Mouse (Mus musculus) midbrain, embryonic 12.5 days (tissue): ENCODE measurements around the gene Mphosph9. TPM values are rescaled to one million over a fixed set of nuclear protein-coding genes. Genes with fewer than 3 reads are reported as not detected.
"Not testable (repeated sequence)": the region's sequence is repeated elsewhere in the genome, so short reads cannot be mapped to it uniquely, and the experiment has no call there.

ENCODE experiments used
- ATAC-seq: fragments of 200-750 bp; cut with Nextera tagmentation; 2 replicates; pipeline ENCODE4 v1.8.0; 2017; ENCODE audit warnings: low read depth, moderate TSS enrichment, moderate library complexity; ENCODE audit not compliant: low FRiP score
- H3K27ac ChIP-seq: fragments of 300-500 bp; sonication (generic); replicated peaks from 2 replicates; pipeline ENCODE4 v1.5.1; 2016; ENCODE audit warnings: mild to moderate bottlenecking
- H3K27me3 ChIP-seq: fragments of 300-500 bp; sonication (generic); 2 replicates; pipeline ENCODE4 v1.6.1; 2016; ENCODE audit warnings: mild to moderate bottlenecking
- H3K36me3 ChIP-seq: fragments of 300-500 bp; sonication (generic); 2 replicates; pipeline ENCODE4 v1.6.1; 2016
- H3K4me1 ChIP-seq: fragments of 300-500 bp; sonication (generic); 2 replicates; pipeline ENCODE4 v1.6.1; 2016
- H3K4me2 ChIP-seq: fragments of 300-500 bp; sonication (generic); replicated peaks from 2 replicates; pipeline ENCODE4 v1.6.1; 2016; ENCODE audit warnings: mild to moderate bottlenecking, moderate library complexity
- H3K4me3 ChIP-seq: fragments of 300-500 bp; sonication (generic); 2 replicates; pipeline ENCODE4 v1.5.1; 2016; ENCODE audit warnings: mild to moderate bottlenecking
- H3K9ac ChIP-seq: fragments of 300-500 bp; sonication (generic); replicated peaks from 2 replicates; pipeline ENCODE4 v1.6.1; 2016; ENCODE audit warnings: mild to moderate bottlenecking, moderate library complexity
- H3K9me3 ChIP-seq: fragments of 300-500 bp; sonication (generic); 2 replicates; pipeline ENCODE4 v1.6.1; 2016; ENCODE audit warnings: mild to moderate bottlenecking
- WGBS: fragments of 180-500 bp; shearing (Covaris S2); methylation state at CpG from one replicate; pipeline ENCODE4 v1.1.7; 2016; 5-methylcytosine and 5-hydroxymethylcytosine counted together
- polyA plus RNA-seq: library from polyadenylated mRNA; unstranded; fragments of >200 nt; fragmentation: Nextera tagmentation; extraction: Ambion mirVana; gene quantifications from 2 replicates; pipeline ENCODE4 v1.2.1, GENCODE M21; 2016

Gene Mphosph9
- polyA plus RNA-seq, 1 experiment from 2014 or later, result 19.6 TPM

DNA sequence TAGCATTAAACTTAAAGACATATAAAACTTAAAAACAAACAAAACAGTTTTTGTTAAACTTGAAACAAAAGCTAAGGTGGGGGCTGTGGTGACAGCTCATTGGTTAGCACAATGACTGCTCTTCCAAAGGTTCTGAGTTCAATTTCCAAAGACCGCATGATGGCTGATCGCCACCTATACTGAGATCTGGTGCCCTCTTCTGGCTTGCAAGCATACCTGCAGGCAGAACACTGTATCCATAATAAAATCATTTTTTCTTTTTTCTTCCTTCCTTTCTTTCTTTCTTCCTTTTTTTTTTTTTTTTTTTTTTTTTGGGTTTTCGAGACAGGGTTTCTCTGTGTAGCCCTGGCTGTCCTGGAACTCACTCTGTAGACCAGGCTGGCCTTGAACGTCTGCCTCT, 28.5 kb downstream of the Mphosph9 start:
- not testable (repeated sequence) for H3K4me2 ChIP-seq, ATAC-seq, H3K27ac ChIP-seq, H3K9ac ChIP-seq, H3K27me3 ChIP-seq, H3K4me1 ChIP-seq, H3K4me3 ChIP-seq, H3K9me3 ChIP-seq
- peaks cover 70% of the 10 kb centered on the region for H3K36me3 ChIP-seq
- 72% methylated on average over 3 of the region's 4 CpGs for WGBS

DNA sequence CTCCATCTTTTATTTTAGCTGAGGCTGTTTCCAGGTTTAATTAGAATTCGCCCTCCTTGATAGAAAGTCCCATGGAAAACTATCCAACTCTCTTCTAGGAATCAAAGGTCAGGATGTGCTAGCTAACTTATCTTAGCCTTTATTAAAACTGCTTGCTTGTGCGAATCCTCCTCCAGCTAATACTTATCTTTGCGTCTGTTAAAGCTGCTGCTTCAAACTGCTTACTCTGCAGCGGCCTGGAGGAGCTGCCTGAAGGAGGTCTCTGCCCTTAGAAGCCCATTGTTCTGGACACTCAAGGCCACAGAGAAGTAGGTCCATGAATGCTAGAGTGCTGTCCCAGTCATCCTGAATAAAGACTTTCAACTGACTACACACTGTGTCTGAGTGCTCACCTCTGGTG, 31.3 kb downstream of the Mphosph9 start:
- H3K9ac ChIP-seq, result no peak overlapping the region
- H3K4me3 ChIP-seq, result no peak overlapping the region
- H3K9me3 ChIP-seq, result no peaks in the 10 kb centered on the region
- H3K27me3 ChIP-seq, result no peaks in the 10 kb centered on the region
- H3K27ac ChIP-seq, result no peak overlapping the region
- no peak for ATAC-seq
- H3K4me2 ChIP-seq, result no peak overlapping the region
- H3K4me1 ChIP-seq, result no peaks in the 10 kb centered on the region
- 94% methylated on average over 4 of the region's 4 CpGs for WGBS
- peaks cover 79% of the 10 kb centered on the region for H3K36me3 ChIP-seq

DNA sequence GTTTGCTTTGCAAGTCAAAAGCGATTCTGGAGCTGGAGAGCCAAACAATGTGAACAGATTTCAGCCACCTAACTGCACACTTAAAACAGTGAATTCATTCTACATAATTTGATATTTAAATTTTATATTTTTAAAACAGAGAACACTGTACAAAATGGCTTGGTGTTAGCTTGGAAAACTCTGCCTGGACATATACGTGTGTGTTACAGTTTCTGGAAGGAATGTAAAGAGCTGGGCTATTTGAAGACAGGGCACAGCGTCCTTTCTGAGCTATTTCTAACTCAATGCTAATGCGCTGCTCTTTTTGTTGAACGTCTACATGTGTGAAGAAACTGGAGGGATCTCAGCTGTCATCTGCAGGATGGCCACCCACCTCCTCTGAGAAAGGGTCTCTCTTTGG, 33.8 kb downstream of the Mphosph9 start:
- H3K27ac ChIP-seq, result no peak overlapping the region
- ATAC-seq, result no peak
- no peaks in the 10 kb centered on the region for H3K9me3 ChIP-seq
- H3K9ac ChIP-seq, result no peak overlapping the region
- H3K4me2 ChIP-seq, result no peak overlapping the region
- no peaks in the 10 kb centered on the region for H3K27me3 ChIP-seq
- H3K4me1 ChIP-seq, result no peaks in the 10 kb centered on the region
- 91% methylated on average over 5 of the region's 5 CpGs for WGBS
- peaks cover 91% of the 10 kb centered on the region for H3K36me3 ChIP-seq
- H3K4me3 ChIP-seq, result no peak overlapping the region

DNA sequence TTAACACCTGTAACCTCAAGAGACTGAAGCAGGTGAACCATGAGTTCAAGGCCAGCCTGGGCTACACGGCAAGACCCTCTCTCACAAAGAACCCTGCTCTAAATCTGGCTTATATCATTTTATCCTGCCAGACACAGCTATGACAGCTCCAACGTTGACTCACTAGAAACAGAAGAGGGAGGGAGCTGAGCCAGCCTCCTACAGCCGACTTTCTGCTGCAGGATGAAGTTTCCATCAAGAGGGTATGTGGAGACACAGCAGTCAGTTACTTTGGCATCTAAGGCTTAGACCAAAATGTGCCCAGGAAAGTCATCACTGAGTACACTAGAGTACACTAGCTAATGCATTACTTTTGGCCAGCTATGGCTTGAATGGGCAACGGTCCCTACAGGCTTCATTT, 37.6 kb downstream of the Mphosph9 start:
- no peaks in the 10 kb centered on the region for H3K4me1 ChIP-seq
- peaks cover 93% of the 10 kb centered on the region for H3K36me3 ChIP-seq
- H3K27me3 ChIP-seq, result no peaks in the 10 kb centered on the region
- no peak for ATAC-seq
- H3K9ac ChIP-seq, result no peak overlapping the region
- no peak overlapping the region for H3K4me3 ChIP-seq
- no peaks in the 10 kb centered on the region for H3K9me3 ChIP-seq
- H3K4me2 ChIP-seq, result no peak overlapping the region
- no peak overlapping the region for H3K27ac ChIP-seq
- 91% methylated on average over 4 of the region's 4 CpGs for WGBS

DNA sequence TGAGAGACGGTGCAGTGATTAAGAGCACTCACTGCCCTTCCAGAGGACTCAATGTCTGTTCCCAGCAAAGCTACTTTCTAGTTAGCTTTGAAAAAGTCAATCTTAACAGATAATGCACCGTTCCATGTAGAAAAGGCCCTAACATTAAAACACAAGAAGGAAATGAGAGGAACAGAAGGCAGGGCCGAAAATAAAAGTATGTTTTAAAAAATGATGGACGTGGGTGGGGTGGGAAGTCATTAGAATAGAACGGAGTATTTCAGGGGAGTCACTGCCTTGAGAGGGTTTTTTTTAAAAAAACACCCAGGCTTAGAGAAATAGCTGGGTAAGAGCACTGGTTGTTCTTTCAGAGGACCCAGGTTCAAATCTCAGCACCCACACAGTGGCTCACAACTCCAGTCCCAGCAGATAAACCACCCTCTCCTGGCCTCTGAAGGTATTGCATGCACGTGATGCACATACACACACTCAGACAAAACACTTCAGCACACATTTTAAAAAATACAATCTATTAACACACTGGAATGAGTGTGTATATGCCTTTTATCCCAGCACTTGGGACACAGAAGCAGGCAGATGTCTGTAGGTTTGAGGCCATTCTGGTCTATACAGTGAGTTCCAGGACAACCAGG, 40.0 kb downstream of the Mphosph9 start:
- peaks cover 83% of the 10 kb centered on the region for H3K36me3 ChIP-seq
- 97% methylated on average over 6 of the region's 6 CpGs for WGBS
- H3K4me2 ChIP-seq, result no peak overlapping the region
- no peak for ATAC-seq
- H3K27me3 ChIP-seq, result no peaks in the 10 kb centered on the region
- no peak overlapping the region for H3K4me3 ChIP-seq
- no peaks in the 10 kb centered on the region for H3K9me3 ChIP-seq
- no peak overlapping the region for H3K9ac ChIP-seq
- no peak overlapping the region for H3K27ac ChIP-seq
- no peaks in the 10 kb centered on the region for H3K4me1 ChIP-seq

DNA sequence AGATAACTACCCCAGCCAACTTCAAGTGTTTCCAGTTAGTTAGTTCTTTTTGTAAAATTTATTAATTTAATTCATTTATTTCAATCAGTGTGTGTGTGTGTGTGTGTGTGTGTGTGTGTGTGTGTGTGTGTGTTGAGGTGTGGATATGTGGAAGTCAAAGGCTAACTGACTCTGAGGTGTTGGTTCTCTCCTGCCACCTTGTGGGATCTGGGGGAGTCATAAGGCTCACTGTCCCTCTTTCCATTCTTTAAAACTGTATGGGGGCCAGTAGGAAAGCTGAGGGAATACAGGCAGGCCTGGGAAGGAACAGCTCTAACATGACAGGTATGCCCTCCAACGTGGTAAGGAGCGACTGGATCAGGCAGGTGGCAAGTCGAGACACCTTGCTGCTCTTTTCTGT, 43.4 kb downstream of the Mphosph9 start:
- H3K27ac ChIP-seq, result no peak overlapping the region
- H3K4me1 ChIP-seq, result no peaks in the 10 kb centered on the region
- no peaks in the 10 kb centered on the region for H3K9me3 ChIP-seq
- ATAC-seq, result no peak
- no peaks in the 10 kb centered on the region for H3K27me3 ChIP-seq
- H3K4me3 ChIP-seq, result no peak overlapping the region
- H3K4me2 ChIP-seq, result no peak overlapping the region
- whole genome bisulfite sequencing, result 81% methylated on average over 3 of the region's 3 CpGs
- peaks cover 77% of the 10 kb centered on the region for H3K36me3 ChIP-seq
- no peak overlapping the region for H3K9ac ChIP-seq

DNA sequence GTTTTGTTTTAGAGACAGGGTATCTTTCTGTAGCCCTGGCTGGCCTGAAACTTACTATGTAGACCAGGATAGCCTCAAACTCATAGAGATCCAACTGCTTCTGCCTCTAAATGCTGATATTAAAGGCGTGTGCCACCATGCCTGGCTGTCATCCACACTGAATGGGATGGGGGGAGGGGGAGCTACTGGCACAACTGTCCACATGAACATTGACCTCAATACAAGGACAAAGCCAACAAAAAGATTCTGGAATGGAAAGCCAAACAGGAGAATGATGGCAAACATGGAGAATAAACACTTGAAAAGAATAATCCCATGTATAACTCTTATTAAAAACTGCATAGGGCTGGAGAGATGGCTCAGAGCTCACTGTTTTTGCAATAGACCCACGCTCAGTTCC, 44.9 kb downstream of the Mphosph9 start:
- 95% methylated on average over 2 of the region's 2 CpGs for WGBS
- Histone ChIP-seq H3K4me1 (no peaks in the 10 kb centered on the region), H3K27me3 (no peaks in the 10 kb centered on the region), H3K4me3 (no peak overlapping the region), H3K9me3 (no peaks in the 10 kb centered on the region), H3K27ac (no peak overlapping the region), H3K9ac (no peak overlapping the region), H3K36me3 (peaks cover 74% of the 10 kb centered on the region), H3K4me2 (no peak overlapping the region)
- no peak for ATAC-seq

DNA sequence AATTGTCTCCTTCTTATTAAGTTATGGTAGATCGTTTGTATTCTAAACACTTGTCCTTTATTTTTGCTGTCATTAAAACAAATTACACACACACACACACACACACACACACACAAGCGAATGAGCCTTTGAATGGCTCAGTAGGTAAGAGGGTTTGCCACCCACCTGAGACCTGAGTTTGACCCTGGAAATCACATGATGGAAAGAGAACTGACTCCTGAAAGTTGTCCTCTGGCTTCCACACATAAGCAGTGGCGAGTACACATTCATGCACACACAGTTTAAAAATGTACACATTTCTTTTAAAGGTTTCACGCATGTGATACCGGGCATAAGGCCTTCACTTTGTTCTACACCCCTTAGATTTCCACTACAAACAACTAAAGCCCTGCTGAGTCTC, 57.5 kb downstream of the Mphosph9 start:
- ATAC-seq, result no peak
- H3K27me3 ChIP-seq, result no peaks in the 10 kb centered on the region
- H3K9me3 ChIP-seq, result no peaks in the 10 kb centered on the region
- WGBS, result 90% methylated on average over 5 of the region's 5 CpGs
- H3K4me2 ChIP-seq, result no peak overlapping the region
- no peak overlapping the region for H3K27ac ChIP-seq
- peaks cover 37% of the 10 kb centered on the region for H3K36me3 ChIP-seq
- no peak overlapping the region for H3K4me3 ChIP-seq
- peaks cover 19% of the 10 kb centered on the region for H3K4me1 ChIP-seq
- no peak overlapping the region for H3K9ac ChIP-seq

DNA sequence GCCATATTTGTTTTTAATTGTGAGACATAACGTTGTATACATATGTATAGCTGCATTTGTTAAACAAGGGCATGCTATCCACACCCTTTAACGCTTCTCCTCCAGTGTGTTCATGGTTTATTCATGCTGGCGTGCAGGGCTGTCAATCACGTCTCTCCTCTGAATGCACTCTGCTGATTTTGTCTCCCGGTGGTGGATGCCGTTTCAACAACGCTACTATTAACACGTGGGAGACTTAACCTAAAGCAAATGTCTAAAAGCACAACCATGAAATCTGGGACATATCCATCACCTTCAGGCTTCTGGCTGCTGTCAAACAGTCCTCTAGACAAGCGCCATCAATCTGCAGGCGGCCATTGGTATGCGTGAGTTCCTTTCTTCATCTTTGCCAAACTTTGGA, 58.1 kb downstream of the Mphosph9 start:
- no peak overlapping the region for H3K4me2 ChIP-seq
- H3K4me1 ChIP-seq, result peaks cover 19% of the 10 kb centered on the region
- H3K27me3 ChIP-seq, result no peaks in the 10 kb centered on the region
- peak overlapping the region; percentile 35; the same call in 1 of the 2 replicates for H3K27ac ChIP-seq
- no peak overlapping the region for H3K4me3 ChIP-seq
- peaks cover 37% of the 10 kb centered on the region for H3K36me3 ChIP-seq
- H3K9me3 ChIP-seq, result no peaks in the 10 kb centered on the region
- no peak overlapping the region for H3K9ac ChIP-seq
- ATAC-seq, result peak; percentile 38; the same call in 1 of the 2 replicates
- 51% methylated on average over 11 of the region's 11 CpGs for WGBS

DNA sequence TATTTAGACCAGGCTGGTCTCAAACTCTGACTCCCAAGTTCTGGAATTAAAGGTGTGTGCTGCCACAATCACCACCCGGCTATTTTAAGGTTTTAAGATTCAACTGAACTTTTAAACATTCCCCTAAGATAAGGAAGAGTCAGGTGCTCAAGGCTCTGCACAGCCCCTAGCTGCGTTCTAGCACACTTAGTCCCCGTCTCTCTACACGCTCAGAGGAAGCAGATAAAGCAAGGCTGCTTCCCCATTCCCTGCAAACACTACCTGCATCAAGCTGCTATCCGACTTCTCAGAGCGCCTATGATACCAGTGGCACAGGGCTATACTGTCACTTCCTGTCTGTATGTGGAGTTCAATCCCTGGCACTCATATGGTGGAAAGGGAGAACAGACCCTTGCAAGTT, 60.1 kb downstream of the Mphosph9 start:
- no peak overlapping the region for H3K9ac ChIP-seq
- peaks cover 19% of the 10 kb centered on the region for H3K4me1 ChIP-seq
- 92% methylated on average over 6 of the region's 6 CpGs for WGBS
- H3K36me3 ChIP-seq, result peaks cover 54% of the 10 kb centered on the region
- H3K4me3 ChIP-seq, result no peak overlapping the region
- no peak overlapping the region for H3K27ac ChIP-seq
- H3K27me3 ChIP-seq, result no peaks in the 10 kb centered on the region
- ATAC-seq, result no peak
- H3K9me3 ChIP-seq, result no peaks in the 10 kb centered on the region
- no peak overlapping the region for H3K4me2 ChIP-seq

DNA sequence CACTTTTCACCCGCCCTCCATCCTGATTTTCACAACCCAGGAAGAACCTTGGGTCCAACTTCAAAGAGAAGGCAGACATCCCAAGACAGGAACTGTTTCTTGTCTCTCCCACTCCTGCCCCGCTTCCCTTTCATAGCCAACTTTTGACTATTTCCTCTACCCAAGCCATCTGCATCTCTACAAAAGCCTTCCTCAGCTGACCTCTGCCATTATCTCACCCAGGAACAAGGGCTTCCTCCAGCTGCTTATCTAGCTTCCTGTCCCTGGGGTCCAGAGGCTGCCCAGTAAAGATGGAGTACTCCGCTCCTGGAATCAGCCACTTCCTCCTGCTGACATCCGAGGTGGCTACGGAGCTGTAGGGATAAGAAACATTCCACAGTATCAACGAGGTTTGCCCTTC, 61.0 kb downstream of the Mphosph9 start:
- no peak for ATAC-seq
- Histone ChIP-seq H3K9me3 (no peaks in the 10 kb centered on the region), H3K36me3 (peaks cover 58% of the 10 kb centered on the region)

DNA sequence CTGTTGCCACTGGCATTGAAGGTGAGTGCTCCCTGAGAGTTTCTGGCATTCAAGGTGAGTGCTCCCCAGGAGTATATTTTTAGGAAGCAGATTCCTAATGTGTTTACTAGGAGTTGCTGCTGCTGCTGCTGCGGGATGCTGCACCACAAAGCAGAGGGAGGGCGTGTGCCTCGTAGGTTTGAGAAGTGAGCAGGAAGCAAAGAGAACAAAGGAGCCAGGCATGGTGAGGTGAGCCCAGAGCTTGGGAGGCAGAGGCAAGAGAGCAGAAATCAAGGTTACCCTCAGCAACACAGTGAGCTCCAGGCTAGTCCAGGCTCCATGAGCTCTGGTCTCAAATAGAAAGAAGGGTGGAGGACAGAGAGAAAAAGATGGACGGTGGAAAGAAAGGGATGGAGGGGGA, 64.5 kb downstream of the Mphosph9 start:
- 77% methylated on average over 4 of the region's 4 CpGs for WGBS
- no peak overlapping the region for H3K4me3 ChIP-seq
- H3K4me1 ChIP-seq, result no peaks in the 10 kb centered on the region
- H3K4me2 ChIP-seq, result no peak overlapping the region
- H3K27me3 ChIP-seq, result no peaks in the 10 kb centered on the region
- H3K9ac ChIP-seq, result no peak overlapping the region
- H3K36me3 ChIP-seq, result peaks cover 76% of the 10 kb centered on the region
- no peak overlapping the region for H3K27ac ChIP-seq
- no peaks in the 10 kb centered on the region for H3K9me3 ChIP-seq
- ATAC-seq, result no peak

More for the DNA sequence above, 61.0 kb downstream of the Mphosph9 start:
- Histone ChIP-seq H3K9ac (no peak overlapping the region), H3K4me1 (peaks cover 19% of the 10 kb centered on the region), H3K4me3 (no peak overlapping the region), H3K27ac (no peak overlapping the region), H3K27me3 (no peaks in the 10 kb centered on the region), H3K4me2 (no peak overlapping the region)
- 88% methylated on average over 6 of the region's 6 CpGs for WGBS

DNA sequence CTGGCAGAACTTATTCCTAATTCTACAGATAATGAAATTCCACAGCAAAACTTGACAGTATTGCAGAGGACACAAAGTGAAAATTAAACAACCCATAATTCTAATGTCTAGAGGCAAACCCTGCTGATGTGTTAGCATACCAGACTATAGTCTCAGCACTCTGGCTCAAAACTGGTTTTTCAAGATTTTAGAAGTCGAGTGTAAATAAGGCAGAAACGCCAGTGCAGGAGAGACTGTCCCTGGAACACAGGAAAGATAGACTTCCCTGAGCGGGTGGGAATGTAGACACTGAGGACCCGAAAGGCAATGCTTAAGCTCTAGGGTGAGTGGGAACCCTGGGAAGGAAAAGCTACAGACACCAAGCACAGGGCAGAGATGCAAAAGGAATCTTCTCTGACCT, 65.7 kb downstream of the Mphosph9 start:
- Histone ChIP-seq H3K9me3 (no peaks in the 10 kb centered on the region), H3K4me2 (no peak overlapping the region), H3K36me3 (peaks cover 87% of the 10 kb centered on the region), H3K4me3 (no peak overlapping the region), H3K4me1 (no peaks in the 10 kb centered on the region), H3K27ac (no peak overlapping the region), H3K27me3 (no peaks in the 10 kb centered on the region), H3K9ac (no peak overlapping the region)
- ATAC-seq, result no peak
- WGBS, result 87% methylated on average over 4 of the region's 4 CpGs
